Mouse (Mus musculus) kidney, postnatal 0 days (tissue): ENCODE data around the gene Cd81. TPM values are rescaled to one million over a fixed set of nuclear protein-coding genes. Genes with fewer than 3 reads are reported as not detected.

Experiments used
- ATAC-seq: fragments of 200-750 bp; cut with Nextera tagmentation; replicated peaks from 2 replicates; pipeline ENCODE4 v1.8.0; 2017; ENCODE audit warnings: low read depth, moderate number of reproducible peaks, moderate TSS enrichment, moderate library complexity; ENCODE audit not compliant: low FRiP score
- DNase-seq: peaks from one replicate; pipeline ENCODE4 v3.0.0-alpha.2; 2016; ENCODE audit warnings: low spot score
- H3K27ac ChIP-seq: fragments of 300-500 bp; sonication (generic); 2 replicates; pipeline ENCODE4 v1.5.1; 2014; ENCODE audit warnings: mild to moderate bottlenecking
- H3K27me3 ChIP-seq: fragments of 300-500 bp; sonication (generic); 2 replicates; pipeline ENCODE4 v1.6.1; 2014; ENCODE audit warnings: low read length, mixed read lengths; ENCODE audit not compliant: insufficient read depth
- H3K36me3 ChIP-seq: fragments of 300-500 bp; sonication (generic); 2 replicates; pipeline ENCODE4 v1.6.1; 2014; ENCODE audit warnings: low read length, mixed read lengths; ENCODE audit not compliant: insufficient read depth
- H3K4me1 ChIP-seq: fragments of 300-500 bp; sonication (generic); replicated peaks from 2 replicates; pipeline ENCODE4 v1.6.1; 2014; ENCODE audit warnings: antibody characterized with exemption, low read length, mixed read lengths; ENCODE audit not compliant: insufficient read depth
- H3K4me2 ChIP-seq: fragments of 300-500 bp; sonication (generic); 2 replicates; pipeline ENCODE4 v1.6.1; 2014; ENCODE audit warnings: mild to moderate bottlenecking, low read length, moderate library complexity, mixed read lengths
- H3K4me3 ChIP-seq: fragments of 300-500 bp; sonication (generic); replicated peaks from 2 replicates; pipeline ENCODE4 v1.5.1; 2014; ENCODE audit warnings: low read depth, low read length
- H3K9ac ChIP-seq: fragments of 300-500 bp; sonication (generic); 2 replicates; pipeline ENCODE4 v1.6.1; 2014; ENCODE audit warnings: low read depth, low read length
- H3K9me3 ChIP-seq: fragments of 300-500 bp; sonication (generic); replicated peaks from 2 replicates; pipeline ENCODE4 v1.6.1; 2016; ENCODE audit warnings: low read length, inconsistent platforms, mixed read lengths
- CTCF ChIP-seq: IDR thresholded peaks from 2 replicates; pipeline ENCODE4 v1.5.1; 2016; ENCODE audit warnings: antibody characterized with exemption, low read depth, mild to moderate bottlenecking, moderate library complexity
- WGBS: fragments of 180-500 bp; shearing (Covaris S2); extraction: QIAGEN DNeasy Blood & Tissue Kit; methylation state at CpG from one replicate; pipeline ENCODE4 v1.1.7; 2014; 5-methylcytosine and 5-hydroxymethylcytosine counted together
- polyA plus RNA-seq: library from polyadenylated mRNA; unstranded; fragments of >200 nt; fragmentation: Nextera tagmentation; extraction: Ambion mirVana; gene quantifications from 2 replicates; pipeline ENCODE4 v1.2.1, GENCODE M21; 2015

Cd81 gene
- polyA plus RNA-seq, 1 experiment from 2014 or later: 621 TPM

GRCm38 (mm10) chr7:143058221-143058697, 5.7 kb downstream of the Cd81 start:
- TF ChIP-seq CTCF: no peak
- Histone ChIP-seq H3K4me3 (no peak overlapping the region), H3K27ac (peak overlapping the region; percentile 77), H3K27me3 (no peaks in the 10 kb centered on the region), H3K9ac (no peak overlapping the region), H3K4me2 (peak overlapping the region; percentile 24; the same call in 1 of the 2 replicates), H3K36me3 (peaks cover 12% of the 10 kb centered on the region), H3K4me1 (peaks cover 39% of the 10 kb centered on the region), H3K9me3 (no peaks in the 10 kb centered on the region)
- DNase-seq: peak; percentile 64
- no peak for ATAC-seq
- 52% methylated on average over 5 of the region's 5 CpGs for WGBS

- 60% methylated on average over 5 of the region's 5 CpGs for WGBS
- ATAC-seq (no peak), DNase-seq (no peak)
- peak overlapping the region; percentile 77 for H3K27ac ChIP-seq
- TF ChIP-seq CTCF: no peak
- no peak overlapping the region for H3K4me2 ChIP-seq
- H3K9ac ChIP-seq: no peak overlapping the region
- H3K36me3 ChIP-seq: peaks cover 22% of the 10 kb centered on the region
- no peaks in the 10 kb centered on the region for H3K9me3 ChIP-seq
- peaks cover 34% of the 10 kb centered on the region for H3K4me1 ChIP-seq
- no peaks in the 10 kb centered on the region for H3K27me3 ChIP-seq
- H3K4me3 ChIP-seq: no peak overlapping the region
These were observed 6.8 kb downstream of the Cd81 start for GRCm38 (mm10) chr7:143059202-143059870.

DNA sequence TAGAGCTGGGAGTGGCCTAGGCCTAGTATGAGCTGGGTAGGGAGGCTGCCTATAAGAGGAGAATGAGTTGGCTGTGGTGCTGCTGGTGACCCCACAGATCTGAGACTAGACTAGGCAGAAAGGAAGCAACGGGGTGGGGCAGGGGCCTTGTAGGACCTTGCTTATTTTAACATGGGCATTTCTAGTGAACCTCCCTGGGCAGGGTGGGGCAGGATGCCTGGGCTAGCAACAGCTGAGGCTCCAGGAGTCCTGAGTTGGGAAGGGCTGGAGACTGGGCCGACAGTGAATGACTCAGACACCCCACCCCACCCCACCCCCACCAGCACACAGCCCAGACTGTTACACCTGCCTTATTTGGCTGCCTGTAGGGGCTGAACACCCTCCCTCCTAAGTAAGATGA, 10.2 kb downstream of the Cd81 start:
- no peaks in the 10 kb centered on the region for H3K9me3 ChIP-seq
- 83% methylated on average over 2 of the region's 2 CpGs for WGBS
- peaks cover 55% of the 10 kb centered on the region for H3K36me3 ChIP-seq
- no peak overlapping the region for H3K4me3 ChIP-seq
- DNase-seq: no peak
- no peak for TF ChIP-seq CTCF
- no peak overlapping the region for H3K27ac ChIP-seq
- no peak for ATAC-seq
- peaks cover 14% of the 10 kb centered on the region for H3K4me1 ChIP-seq
- no peak overlapping the region for H3K9ac ChIP-seq
- H3K27me3 ChIP-seq: no peaks in the 10 kb centered on the region
- no peak overlapping the region for H3K4me2 ChIP-seq

GRCm38 (mm10) chr7:143064226-143064625, 11.7 kb downstream of the Cd81 start:
- Histone ChIP-seq H3K4me2 (no peak overlapping the region), H3K4me3 (no peak overlapping the region), H3K27me3 (no peaks in the 10 kb centered on the region), H3K36me3 (peaks cover 57% of the 10 kb centered on the region), H3K9me3 (no peaks in the 10 kb centered on the region), H3K9ac (no peak overlapping the region), H3K27ac (no peak overlapping the region), H3K4me1 (peaks cover 5% of the 10 kb centered on the region)
- ATAC-seq (no peak), DNase-seq (no peak)
- WGBS: 77% methylated on average over 6 of the region's 6 CpGs
- no peak for TF ChIP-seq CTCF

- Histone ChIP-seq H3K36me3 (peaks cover 55% of the 10 kb centered on the region), H3K4me1 (peaks cover 11% of the 10 kb centered on the region), H3K9ac (no peak overlapping the region), H3K27ac (no peak overlapping the region), H3K27me3 (no peaks in the 10 kb centered on the region), H3K9me3 (no peaks in the 10 kb centered on the region), H3K4me3 (no peak overlapping the region), H3K4me2 (no peak overlapping the region)
- no peak for TF ChIP-seq CTCF
- WGBS: 88% methylated on average over 2 of the region's 2 CpGs
- no peak for ATAC-seq
- DNase-seq: no peak
These were observed 13.2 kb downstream of the Cd81 start for GRCm38 (mm10) chr7:143065692-143066091.

DNA sequence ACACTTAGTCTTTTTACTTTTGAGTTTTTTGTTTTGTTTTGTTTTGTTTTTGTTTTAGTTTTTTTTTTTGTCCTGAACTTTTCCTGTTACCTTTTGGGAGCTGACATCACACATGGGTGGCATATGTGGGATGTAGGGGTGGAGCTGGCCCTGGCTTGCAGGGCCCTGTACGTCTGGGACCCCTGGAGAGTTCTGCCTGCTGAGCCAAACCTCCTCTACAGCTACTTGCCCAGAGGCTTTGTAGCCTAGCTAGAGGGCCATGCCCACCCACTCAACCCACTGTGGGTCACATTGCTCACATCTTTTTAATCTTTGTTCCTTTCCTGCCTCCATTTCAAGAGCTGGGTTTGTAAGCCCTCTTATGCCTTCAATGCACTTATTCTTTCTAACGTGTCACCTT, 14.9 kb downstream of the Cd81 start:
- no peak for DNase-seq
- H3K36me3 ChIP-seq: peaks cover 54% of the 10 kb centered on the region
- no peaks in the 10 kb centered on the region for H3K9me3 ChIP-seq
- no peak overlapping the region for H3K4me2 ChIP-seq
- no peak for ATAC-seq
- no peak overlapping the region for H3K9ac ChIP-seq
- H3K27me3 ChIP-seq: no peaks in the 10 kb centered on the region
- no peak for TF ChIP-seq CTCF
- H3K4me1 ChIP-seq: peaks cover 12% of the 10 kb centered on the region
- H3K27ac ChIP-seq: no peak overlapping the region; the same call in 1 of the 2 replicates
- WGBS: 80% methylated on average over 2 of the region's 2 CpGs
- H3K4me3 ChIP-seq: no peak overlapping the region
